Mouse (Mus musculus): ENCODE measurements at regions not wholly inside any gene's neighbourhood (a gene's known extent, or its start where the extent isn't known, plus 50 kb on each side); places are given as distances from the start of the nearest gene placed in this dataset.

DNA sequence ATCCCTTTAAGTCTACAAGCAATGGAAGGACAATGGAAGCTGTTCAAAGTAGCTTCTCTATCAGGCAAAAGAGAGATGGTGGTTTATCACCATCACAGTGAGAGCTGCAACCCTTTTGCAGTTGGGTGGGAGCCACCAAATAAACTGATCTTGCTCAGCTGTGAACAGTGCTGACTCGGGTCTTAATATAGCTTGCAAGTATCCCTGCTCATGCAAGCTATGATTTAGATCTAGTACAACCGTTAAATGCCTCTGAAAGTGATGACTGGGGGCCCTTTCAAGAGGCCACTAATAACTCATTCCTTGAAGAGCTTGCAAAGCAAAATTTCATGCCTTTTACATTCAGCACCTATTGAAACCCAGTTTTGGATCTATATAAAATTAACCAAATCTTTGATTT is 1154.5 kb upstream of the Lrrtm3 start:
- 74% methylated on average over 2 of the region's 2 CpGs for WGBS
- no peak overlapping the region for H3K4me3 ChIP-seq (ENCODE audit: low read length)
- no peak overlapping the region for H3K9ac ChIP-seq (ENCODE audit: low read depth, low read length)
- H3K36me3 ChIP-seq (ENCODE audit: control insufficient read depth, insufficient read depth, low read length), result no peaks in the 10 kb centered on the region
- no peak for ATAC-seq
- no peak overlapping the region for H3K27ac ChIP-seq (ENCODE audit: low read length)
- H3K9me3 ChIP-seq (ENCODE audit: control insufficient read depth, low read length), result no peaks in the 10 kb centered on the region
- no peaks in the 10 kb centered on the region for H3K4me1 ChIP-seq (ENCODE audit: control insufficient read depth, insufficient read depth, low read length)
- no peaks in the 10 kb centered on the region for H3K27me3 ChIP-seq (replicated peaks; ENCODE audit: control insufficient read depth, insufficient read depth, low read length)
- H3K4me2 ChIP-seq (ENCODE audit: low read depth, low read length), result no peak overlapping the region

DNA sequence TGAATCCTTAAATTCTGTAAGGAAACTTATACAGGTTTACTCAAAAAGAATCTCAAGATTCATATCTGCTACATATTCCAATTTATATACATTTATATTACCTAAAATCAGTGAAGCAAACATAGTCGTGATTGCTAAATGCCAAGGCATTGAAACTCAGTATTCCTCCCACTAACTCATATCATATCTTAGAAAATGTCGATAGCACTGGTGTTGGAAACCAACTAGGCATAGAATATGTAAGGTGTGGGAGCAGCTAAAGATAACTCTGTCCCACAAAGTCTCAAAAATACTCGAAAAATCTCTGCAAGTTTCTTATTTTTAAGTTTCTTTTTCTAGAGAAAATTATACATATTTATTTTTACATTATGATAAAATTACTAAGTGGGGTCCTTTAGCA is 1134.1 kb upstream of the Lrrtm3 start:
- no peaks in the 10 kb centered on the region for H3K27me3 ChIP-seq (replicated peaks; ENCODE audit: control insufficient read depth, insufficient read depth, low read length)
- H3K4me3 ChIP-seq (ENCODE audit: low read length), result no peak overlapping the region
- H3K36me3 ChIP-seq (ENCODE audit: control insufficient read depth, insufficient read depth, low read length), result no peaks in the 10 kb centered on the region
- ATAC-seq, result no peak
- no peaks in the 10 kb centered on the region for H3K9me3 ChIP-seq (ENCODE audit: control insufficient read depth, low read length)
- no peak overlapping the region for H3K27ac ChIP-seq (ENCODE audit: low read length)
- WGBS, result 70% methylated on average over 3 of the region's 3 CpGs
- no peaks in the 10 kb centered on the region for H3K4me1 ChIP-seq (ENCODE audit: control insufficient read depth, insufficient read depth, low read length)
- H3K4me2 ChIP-seq (ENCODE audit: low read depth, low read length), result no peak overlapping the region
- no peak overlapping the region for H3K9ac ChIP-seq (ENCODE audit: low read depth, low read length)

DNA sequence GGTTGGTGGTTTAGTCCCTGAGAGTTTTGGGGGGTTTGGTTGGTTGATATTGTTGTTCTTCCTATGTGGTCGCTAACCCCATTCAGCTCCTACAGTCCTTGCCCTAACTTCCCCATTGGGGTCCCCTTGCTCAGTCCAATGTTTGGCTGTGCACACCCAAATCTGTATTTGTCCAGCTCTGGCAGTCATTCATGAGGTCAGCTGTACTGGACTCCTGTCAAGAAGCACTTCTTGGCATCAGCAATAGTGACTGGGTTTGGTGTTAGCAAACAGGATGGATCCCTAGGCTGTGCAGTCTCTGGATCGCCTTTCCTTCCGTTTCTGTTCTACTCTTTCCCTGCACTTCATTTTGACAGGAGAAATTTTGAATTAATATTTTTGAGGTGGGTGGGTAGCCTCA is 1131.1 kb upstream of the Lrrtm3 start:
- Histone ChIP-seq H3K4me2 (ENCODE audit: low read depth, low read length) (no peak overlapping the region), H3K27ac (ENCODE audit: low read length) (no peak overlapping the region), H3K9me3 (ENCODE audit: control insufficient read depth, low read length) (no peaks in the 10 kb centered on the region), H3K4me3 (ENCODE audit: low read length) (no peak overlapping the region), H3K27me3 (replicated peaks; ENCODE audit: control insufficient read depth, insufficient read depth, low read length) (no peaks in the 10 kb centered on the region), H3K36me3 (ENCODE audit: control insufficient read depth, insufficient read depth, low read length) (no peaks in the 10 kb centered on the region), H3K9ac (ENCODE audit: low read depth, low read length) (no peak overlapping the region), H3K4me1 (ENCODE audit: control insufficient read depth, insufficient read depth, low read length) (no peaks in the 10 kb centered on the region)
- 96% methylated on average over 3 of the region's 3 CpGs for WGBS
- no peak for ATAC-seq

DNA sequence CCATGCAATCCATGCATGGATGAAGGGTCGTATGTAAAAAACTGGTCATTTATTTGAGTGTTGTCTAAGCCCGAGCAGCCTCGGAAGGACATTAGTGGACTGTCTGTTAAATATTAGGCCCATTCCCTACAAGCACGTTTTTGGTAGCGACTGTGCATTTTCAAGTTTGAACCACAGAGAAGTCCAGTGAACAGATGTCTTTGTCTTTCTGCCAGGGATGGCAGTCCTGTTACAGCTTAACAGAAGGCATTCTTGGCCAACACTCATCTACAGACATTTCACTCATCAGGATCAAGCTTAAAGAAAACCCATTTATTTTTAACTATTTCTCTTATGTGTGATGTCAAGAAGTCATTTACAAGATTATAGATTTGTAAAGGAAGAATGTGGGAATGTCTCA is 1129.2 kb upstream of the Lrrtm3 start:
- H3K27me3 ChIP-seq (replicated peaks; ENCODE audit: control insufficient read depth, insufficient read depth, low read length), result no peaks in the 10 kb centered on the region
- no peak for ATAC-seq
- WGBS, result 87% methylated on average over 5 of the region's 5 CpGs

DNA sequence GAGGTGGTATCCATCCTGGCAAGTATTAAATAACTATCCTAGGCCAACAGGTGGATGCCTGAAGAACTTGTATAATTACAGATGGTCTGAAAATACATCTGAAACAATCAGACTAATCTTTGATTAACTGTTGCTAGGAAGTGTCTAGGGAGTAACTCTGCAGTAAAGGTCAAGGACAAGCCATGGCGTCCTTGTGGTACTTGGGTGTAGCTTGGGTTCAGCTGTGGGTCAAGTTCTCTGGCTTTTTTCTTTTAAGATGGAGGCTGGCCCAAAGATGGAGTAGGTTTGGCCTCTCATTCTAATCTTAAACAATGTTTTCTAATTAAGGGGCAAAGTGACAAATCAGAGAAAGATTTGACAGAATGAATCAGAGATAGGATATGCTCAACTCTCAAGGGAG is 1126.1 kb upstream of the Lrrtm3 start:
- Histone ChIP-seq H3K9ac (ENCODE audit: low read depth, low read length) (no peak overlapping the region), H3K27ac (ENCODE audit: low read length) (no peak overlapping the region), H3K4me2 (ENCODE audit: low read depth, low read length) (no peak overlapping the region), H3K27me3 (replicated peaks; ENCODE audit: control insufficient read depth, insufficient read depth, low read length) (no peaks in the 10 kb centered on the region), H3K4me3 (ENCODE audit: low read length) (no peak overlapping the region), H3K9me3 (ENCODE audit: control insufficient read depth, low read length) (no peaks in the 10 kb centered on the region), H3K36me3 (ENCODE audit: control insufficient read depth, insufficient read depth, low read length) (no peaks in the 10 kb centered on the region), H3K4me1 (ENCODE audit: control insufficient read depth, insufficient read depth, low read length) (no peaks in the 10 kb centered on the region)
- ATAC-seq, result no peak
- 73% methylated on average over 1 of the region's 1 CpGs for WGBS

More for the DNA sequence above, 1129.2 kb upstream of the Lrrtm3 start:
- Histone ChIP-seq H3K27ac (ENCODE audit: low read length) (no peak overlapping the region), H3K4me3 (ENCODE audit: low read length) (no peak overlapping the region), H3K4me1 (ENCODE audit: control insufficient read depth, insufficient read depth, low read length) (no peaks in the 10 kb centered on the region), H3K36me3 (ENCODE audit: control insufficient read depth, insufficient read depth, low read length) (no peaks in the 10 kb centered on the region), H3K9me3 (ENCODE audit: control insufficient read depth, low read length) (no peaks in the 10 kb centered on the region), H3K9ac (ENCODE audit: low read depth, low read length) (no peak overlapping the region), H3K4me2 (ENCODE audit: low read depth, low read length) (no peak overlapping the region)

DNA sequence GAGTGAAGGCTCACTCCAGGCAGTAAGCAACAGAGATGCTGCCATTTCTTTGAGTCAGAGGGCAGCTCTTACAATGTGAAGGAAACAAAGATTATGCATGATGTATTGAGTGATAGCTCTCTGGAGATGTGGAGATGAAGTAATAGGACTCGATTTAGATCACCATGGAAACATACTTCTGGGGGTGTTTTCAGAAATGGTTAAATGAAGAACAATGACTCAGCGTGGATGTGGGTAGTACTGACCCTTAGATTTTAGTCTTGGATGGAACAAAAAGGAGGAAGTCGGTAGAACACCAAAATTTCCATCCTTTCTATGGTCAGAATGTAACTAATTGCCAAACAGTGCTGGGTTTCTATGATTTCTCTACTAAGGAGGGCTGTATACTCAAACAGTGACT is 1125.1 kb upstream of the Lrrtm3 start:
- ATAC-seq, result no peak
- 67% methylated on average over 3 of the region's 3 CpGs for WGBS

DNA sequence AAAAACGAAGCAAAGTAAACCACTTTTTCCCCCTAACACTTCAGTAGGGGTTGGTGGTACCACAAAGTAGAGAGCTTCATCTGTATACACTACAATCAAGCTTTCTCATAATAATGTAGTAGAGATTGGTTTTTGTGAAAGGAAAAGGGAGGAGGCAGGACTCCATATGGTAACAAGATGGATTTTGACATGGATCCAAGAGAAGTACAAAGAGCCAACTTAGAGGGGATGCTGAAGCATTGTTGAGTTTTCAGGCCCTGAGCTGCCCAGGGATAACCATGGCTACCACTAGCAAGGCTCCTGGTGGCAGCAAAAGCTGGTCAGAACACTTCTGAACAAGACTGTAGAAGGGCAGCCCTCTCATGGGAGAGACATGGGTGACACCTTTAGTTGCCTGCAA is 1093.6 kb upstream of the Lrrtm3 start:
- no peak for ATAC-seq
- Histone ChIP-seq H3K36me3 (ENCODE audit: control insufficient read depth, insufficient read depth, low read length) (no peaks in the 10 kb centered on the region), H3K4me1 (ENCODE audit: control insufficient read depth, insufficient read depth, low read length) (no peaks in the 10 kb centered on the region), H3K27ac (ENCODE audit: low read length) (no peak overlapping the region), H3K27me3 (replicated peaks; ENCODE audit: control insufficient read depth, insufficient read depth, low read length) (no peaks in the 10 kb centered on the region), H3K4me3 (ENCODE audit: low read length) (no peak overlapping the region), H3K4me2 (ENCODE audit: low read depth, low read length) (no peak overlapping the region), H3K9me3 (ENCODE audit: control insufficient read depth, low read length) (no peaks in the 10 kb centered on the region), H3K9ac (ENCODE audit: low read depth, low read length) (no peak overlapping the region)
- WGBS, result 53% methylated on average over 1 of the region's 1 CpGs

More for the DNA sequence above, 1125.1 kb upstream of the Lrrtm3 start:
- Histone ChIP-seq H3K4me1 (ENCODE audit: control insufficient read depth, insufficient read depth, low read length) (no peaks in the 10 kb centered on the region), H3K36me3 (ENCODE audit: control insufficient read depth, insufficient read depth, low read length) (no peaks in the 10 kb centered on the region), H3K9ac (ENCODE audit: low read depth, low read length) (no peak overlapping the region), H3K4me2 (ENCODE audit: low read depth, low read length) (no peak overlapping the region), H3K27me3 (replicated peaks; ENCODE audit: control insufficient read depth, insufficient read depth, low read length) (no peaks in the 10 kb centered on the region), H3K4me3 (ENCODE audit: low read length) (no peak overlapping the region), H3K27ac (ENCODE audit: low read length) (no peak overlapping the region), H3K9me3 (ENCODE audit: control insufficient read depth, low read length) (no peaks in the 10 kb centered on the region)

DNA sequence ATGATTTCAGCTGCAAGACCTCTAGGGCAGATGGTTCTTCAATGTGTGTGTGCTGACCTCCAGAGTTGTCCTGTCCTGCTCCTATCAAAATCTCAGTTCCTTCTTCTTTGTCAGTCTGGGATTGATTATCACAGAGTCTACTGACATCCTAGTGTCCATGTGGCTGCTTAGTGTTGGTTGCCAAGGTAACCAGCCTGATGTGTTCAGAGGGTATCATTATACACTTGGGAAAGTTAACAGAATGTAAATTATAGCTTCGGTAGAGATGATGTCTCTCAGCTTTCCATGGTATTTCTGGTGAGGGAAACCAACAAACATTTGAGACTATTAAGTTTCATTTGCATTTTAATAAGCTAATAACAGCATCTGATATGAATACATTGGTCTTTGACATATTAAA is 1092.5 kb upstream of the Lrrtm3 start:
- Histone ChIP-seq H3K27ac (ENCODE audit: low read length) (no peak overlapping the region), H3K9me3 (ENCODE audit: control insufficient read depth, low read length) (no peaks in the 10 kb centered on the region), H3K27me3 (replicated peaks; ENCODE audit: control insufficient read depth, insufficient read depth, low read length) (no peaks in the 10 kb centered on the region), H3K9ac (ENCODE audit: low read depth, low read length) (no peak overlapping the region), H3K4me1 (ENCODE audit: control insufficient read depth, insufficient read depth, low read length) (no peaks in the 10 kb centered on the region), H3K4me2 (ENCODE audit: low read depth, low read length) (no peak overlapping the region), H3K4me3 (ENCODE audit: low read length) (no peak overlapping the region), H3K36me3 (ENCODE audit: control insufficient read depth, insufficient read depth, low read length) (no peaks in the 10 kb centered on the region)
- ATAC-seq, result no peak
- 81% methylated on average over 1 of the region's 1 CpGs for WGBS

DNA sequence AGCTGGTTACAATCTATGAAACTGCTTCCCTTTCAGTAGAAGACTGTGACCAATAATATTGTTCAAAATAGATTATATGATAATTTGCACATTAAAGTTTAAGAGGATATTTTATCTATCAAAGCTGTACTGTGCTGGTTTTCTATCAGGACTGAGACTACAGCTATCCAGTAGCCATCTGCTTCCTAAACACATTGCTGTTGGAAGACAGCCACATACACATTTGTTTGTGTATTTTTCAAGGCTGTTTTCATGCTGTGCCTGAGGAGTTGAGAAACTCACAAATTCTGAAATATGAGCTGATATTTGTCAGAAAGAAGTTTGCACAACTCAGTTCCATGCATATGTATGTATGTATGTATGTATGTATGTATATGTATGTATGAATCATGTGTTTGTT is 1089.0 kb upstream of the Lrrtm3 start:
- H3K4me1 ChIP-seq (ENCODE audit: control insufficient read depth, insufficient read depth, low read length), result no peaks in the 10 kb centered on the region
- no peaks in the 10 kb centered on the region for H3K36me3 ChIP-seq (ENCODE audit: control insufficient read depth, insufficient read depth, low read length)
- no peak overlapping the region for H3K4me2 ChIP-seq (ENCODE audit: low read depth, low read length)
- H3K27me3 ChIP-seq (replicated peaks; ENCODE audit: control insufficient read depth, insufficient read depth, low read length), result no peaks in the 10 kb centered on the region
- H3K27ac ChIP-seq (ENCODE audit: low read length), result no peak overlapping the region
- ATAC-seq, result no peak
- H3K4me3 ChIP-seq (ENCODE audit: low read length), result no peak overlapping the region
- no peak overlapping the region for H3K9ac ChIP-seq (ENCODE audit: low read depth, low read length)
- no peaks in the 10 kb centered on the region for H3K9me3 ChIP-seq (ENCODE audit: control insufficient read depth, low read length)

DNA sequence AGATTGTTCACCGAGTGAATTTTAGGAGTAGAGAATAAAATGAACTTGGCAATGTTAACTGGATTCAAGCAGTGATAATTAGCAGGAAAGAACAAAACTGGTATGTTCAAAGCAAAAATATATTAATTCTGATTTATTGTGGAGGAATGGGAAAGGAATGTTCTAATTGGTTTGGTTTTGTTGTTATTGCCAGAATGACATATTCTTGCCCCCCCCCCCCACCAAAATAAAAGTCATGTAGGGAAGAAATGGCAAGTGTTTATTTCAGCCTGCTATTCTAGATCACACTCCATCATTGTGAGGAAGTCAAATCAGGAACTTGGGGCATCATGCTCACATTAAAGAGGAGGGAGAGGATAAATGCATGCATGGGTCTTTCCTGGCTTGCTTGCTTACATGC is 1064.1 kb upstream of the Lrrtm3 start:
- Histone ChIP-seq H3K4me1 (ENCODE audit: control insufficient read depth, insufficient read depth, low read length) (no peaks in the 10 kb centered on the region), H3K27me3 (replicated peaks; ENCODE audit: control insufficient read depth, insufficient read depth, low read length) (no peaks in the 10 kb centered on the region), H3K9ac (ENCODE audit: low read depth, low read length) (no peak overlapping the region), H3K9me3 (ENCODE audit: control insufficient read depth, low read length) (no peaks in the 10 kb centered on the region), H3K27ac (ENCODE audit: low read length) (no peak overlapping the region), H3K4me2 (ENCODE audit: low read depth, low read length) (no peak overlapping the region), H3K36me3 (ENCODE audit: control insufficient read depth, insufficient read depth, low read length) (no peaks in the 10 kb centered on the region), H3K4me3 (ENCODE audit: low read length) (no peak overlapping the region)
- no peak for ATAC-seq
- WGBS, result 98% methylated on average over 1 of the region's 1 CpGs
